Mouse (Mus musculus): Measurements from ENCODE around the gene Zfp846. TPM values are rescaled to one million over a fixed set of nuclear protein-coding genes. Genes with fewer than 3 reads are reported as not detected.

Gene Zfp846
- polyA plus RNA-seq, 1 experiment from 2014 or later = 44.7 TPM

DNA sequence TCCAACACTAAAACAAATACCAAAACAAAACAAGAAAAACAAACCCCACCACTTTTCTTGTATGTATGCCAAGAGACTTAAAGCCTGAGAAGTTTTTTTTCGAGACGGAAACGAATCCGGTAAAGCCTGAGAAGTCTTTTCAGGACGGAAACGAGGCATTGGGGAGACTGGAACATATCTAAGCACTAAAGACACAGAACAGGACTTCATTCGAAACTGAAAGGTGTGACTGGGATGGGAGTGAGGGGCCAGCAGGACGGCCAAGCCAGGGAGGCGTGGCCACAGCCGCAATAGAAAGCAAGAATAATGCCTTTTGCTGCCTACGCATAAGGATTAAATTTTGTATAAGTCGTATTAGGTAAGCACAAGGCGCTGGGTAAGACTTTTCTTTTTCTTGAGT is 62.7 kb downstream of the Zfp846 start:
- Histone ChIP-seq H3K9ac (peak overlapping the region; percentile 84), H3K4me2 (replicated peaks) (peak overlapping the region; percentile 98), H3K36me3 (replicated peaks; ENCODE audit: control insufficient read depth, insufficient read depth) (peaks cover 38% of the 10 kb centered on the region), H3K9me3 (ENCODE audit: control insufficient read depth, low read length) (no peaks in the 10 kb centered on the region), H3K27ac (peak overlapping the region; percentile 89), H3K4me3 (replicated peaks; ENCODE audit: low read length) (peak overlapping the region; percentile 79), H3K27me3 (ENCODE audit: control insufficient read depth, insufficient read depth, low read length) (no peaks in the 10 kb centered on the region), H3K4me1 (replicated peaks; ENCODE audit: control insufficient read depth, insufficient read depth, low read length) (peaks cover 23% of the 10 kb centered on the region)
- no peak for ATAC-seq (ENCODE audit: low FRiP score)
- DNase-seq (ENCODE audit: low spot score) = no peak
- 12% methylated on average over 13 of the region's 13 CpGs for WGBS

GRCm38 (mm10) chr9:20644360-20645081 is 63.4 kb downstream of the Zfp846 start, which contains the start of gene Fbxl12:
Fbxl12 (minus strand) TSS chr9:20644767.
- Histone ChIP-seq H3K9me3 (ENCODE audit: control insufficient read depth, low read length) (no peaks in the 10 kb centered on the region), H3K27me3 (ENCODE audit: control insufficient read depth, insufficient read depth, low read length) (no peaks in the 10 kb centered on the region), H3K4me1 (replicated peaks; ENCODE audit: control insufficient read depth, insufficient read depth, low read length) (peaks cover 23% of the 10 kb centered on the region), H3K4me3 (replicated peaks; ENCODE audit: low read length) (peak within 1 kb of the TSS; percentile 79), H3K27ac (peak within 1 kb of the TSS; percentile 89), H3K36me3 (replicated peaks; ENCODE audit: control insufficient read depth, insufficient read depth) (peaks cover 37% of the 10 kb centered on the region), H3K9ac (peak within 1 kb of the TSS; percentile 84), H3K4me2 (replicated peaks) (peak within 1 kb of the TSS; percentile 98)
- DNase-seq (ENCODE audit: low spot score) = peak; percentile 88
- ATAC-seq (ENCODE audit: low FRiP score) = no peak
- under 1% methylated on average over 43 of the region's 43 CpGs for WGBS

GRCm38 (mm10) chr9:20645121-20645520 is 64.0 kb downstream of the Zfp846 start:
- Histone ChIP-seq H3K4me2 (replicated peaks) (peak overlapping the region; percentile 98), H3K36me3 (replicated peaks; ENCODE audit: control insufficient read depth, insufficient read depth) (peaks cover 34% of the 10 kb centered on the region), H3K9me3 (ENCODE audit: control insufficient read depth, low read length) (no peaks in the 10 kb centered on the region), H3K27ac (peak overlapping the region; percentile 79), H3K4me1 (replicated peaks; ENCODE audit: control insufficient read depth, insufficient read depth, low read length) (peaks cover 23% of the 10 kb centered on the region), H3K4me3 (replicated peaks; ENCODE audit: low read length) (peak overlapping the region; percentile 79), H3K9ac (peak overlapping the region; percentile 84), H3K27me3 (ENCODE audit: control insufficient read depth, insufficient read depth, low read length) (no peaks in the 10 kb centered on the region)
- ATAC-seq (ENCODE audit: low FRiP score) = no peak
- WGBS = 7% methylated on average over 17 of the region's 17 CpGs
- peak; percentile 27 for DNase-seq (ENCODE audit: low spot score)

- peak within 1 kb of the TSS; percentile 87 for H3K9ac ChIP-seq
- H3K4me3 ChIP-seq (replicated peaks; ENCODE audit: low read length) = peak within 1 kb of the TSS; percentile 97
- under 1% methylated on average over 45 of the region's 45 CpGs for WGBS
- peak within 1 kb of the TSS; percentile 76 for H3K4me2 ChIP-seq (replicated peaks)
- peak; percentile 97 for DNase-seq (ENCODE audit: low spot score)
- no peaks in the 10 kb centered on the region for H3K27me3 ChIP-seq (ENCODE audit: control insufficient read depth, insufficient read depth, low read length)
- no peaks in the 10 kb centered on the region for H3K9me3 ChIP-seq (ENCODE audit: control insufficient read depth, low read length)
- peaks cover 21% of the 10 kb centered on the region for H3K4me1 ChIP-seq (replicated peaks; ENCODE audit: control insufficient read depth, insufficient read depth, low read length)
- H3K36me3 ChIP-seq (replicated peaks; ENCODE audit: control insufficient read depth, insufficient read depth) = peaks cover 46% of the 10 kb centered on the region
- peak within 1 kb of the TSS; percentile 69 for H3K27ac ChIP-seq
- peak; percentile 99 for ATAC-seq (ENCODE audit: low FRiP score)
Measured at GRCm38 (mm10) chr9:20651602-20652259, 70.6 kb downstream of the Zfp846 start, which contains the start of gene Pin1. Pin1 (plus strand) TSS chr9:20652095.

DNA sequence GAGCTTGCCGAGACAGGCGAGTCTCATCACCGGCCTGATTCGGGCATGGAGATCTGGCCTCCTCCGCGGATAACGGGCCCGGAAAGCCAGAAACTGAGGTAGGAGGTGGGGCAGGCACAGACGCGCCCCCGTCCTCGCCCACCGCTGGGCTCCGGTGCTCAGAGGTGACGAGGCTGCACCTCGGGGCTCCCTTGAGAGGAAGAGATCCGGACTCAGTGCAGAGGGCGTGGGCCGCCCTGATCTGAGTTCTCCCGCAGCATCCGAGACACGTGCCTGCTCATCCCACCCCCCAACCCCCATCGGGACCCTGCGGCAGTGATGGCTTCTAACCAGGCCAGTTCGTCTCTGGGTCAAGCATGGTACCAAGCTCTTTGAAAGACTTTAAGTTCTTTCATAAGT is 71.2 kb downstream of the Zfp846 start:
- peak overlapping the region; percentile 69; the same call in 1 of the 2 replicates for H3K27ac ChIP-seq

GRCm38 (mm10) chr9:20653859-20654258 is 72.8 kb downstream of the Zfp846 start:
- Histone ChIP-seq H3K36me3 (replicated peaks; ENCODE audit: control insufficient read depth, insufficient read depth) (peaks cover 47% of the 10 kb centered on the region), H3K27me3 (ENCODE audit: control insufficient read depth, insufficient read depth, low read length) (no peaks in the 10 kb centered on the region), H3K27ac (no peak overlapping the region), H3K4me1 (replicated peaks; ENCODE audit: control insufficient read depth, insufficient read depth, low read length) (peaks cover 21% of the 10 kb centered on the region), H3K9ac (no peak overlapping the region), H3K4me3 (replicated peaks; ENCODE audit: low read length) (no peak overlapping the region), H3K4me2 (replicated peaks) (0 out of 2 replicates have a peak overlapping the region, but pooled peaks have one; percentile 76), H3K9me3 (ENCODE audit: control insufficient read depth, low read length) (no peaks in the 10 kb centered on the region)
- ATAC-seq (ENCODE audit: low FRiP score) = no peak
- no peak for DNase-seq (ENCODE audit: low spot score)
- WGBS = 93% methylated on average over 3 of the region's 3 CpGs

More for the DNA sequence above, 71.2 kb downstream of the Zfp846 start:
- H3K9ac ChIP-seq = peak overlapping the region; percentile 87
- under 1% methylated on average over 25 of the region's 25 CpGs for WGBS
- peak overlapping the region; percentile 97 for H3K4me3 ChIP-seq (replicated peaks; ENCODE audit: low read length)
- ATAC-seq (ENCODE audit: low FRiP score) = no peak; the same call in 1 of the 2 replicates
- no peaks in the 10 kb centered on the region for H3K27me3 ChIP-seq (ENCODE audit: control insufficient read depth, insufficient read depth, low read length)
- DNase-seq (ENCODE audit: low spot score) = no peak
- H3K9me3 ChIP-seq (ENCODE audit: control insufficient read depth, low read length) = no peaks in the 10 kb centered on the region
- H3K4me2 ChIP-seq (replicated peaks) = peak overlapping the region; percentile 76
- peaks cover 21% of the 10 kb centered on the region for H3K4me1 ChIP-seq (replicated peaks; ENCODE audit: control insufficient read depth, insufficient read depth, low read length)
- H3K36me3 ChIP-seq (replicated peaks; ENCODE audit: control insufficient read depth, insufficient read depth) = peaks cover 47% of the 10 kb centered on the region

Other genes with a start within 250 kb of the Zfp846 start
- gene Olfr18, start 245.2 kb upstream of the Zfp846 start, polyA plus RNA-seq (2014; fragmentation: Nextera tagmentation; extraction: Ambion mirVana) = not detected in 2 replicates
- gene Zfp560, start 196.1 kb upstream of the Zfp846 start, polyA plus RNA-seq (2014; fragmentation: Nextera tagmentation; extraction: Ambion mirVana) = 40.5 and 44.3 TPM in 2 replicates
- gene Zfp26, start 121.1 kb upstream of the Zfp846 start, polyA plus RNA-seq (2014; fragmentation: Nextera tagmentation; extraction: Ambion mirVana) = 21.9 and 25.5 TPM in 2 replicates
- gene Zfp426, start 88.5 kb upstream of the Zfp846 start, polyA plus RNA-seq (2014; fragmentation: Nextera tagmentation; extraction: Ambion mirVana) = 37.3 and 39.4 TPM in 2 replicates
- gene Zfp266, start 59.9 kb upstream of the Zfp846 start, polyA plus RNA-seq (2014; fragmentation: Nextera tagmentation; extraction: Ambion mirVana) = 90.6 and 92.2 TPM in 2 replicates
- gene Ubl5, start 61.6 kb downstream of the Zfp846 start, polyA plus RNA-seq (2014; fragmentation: Nextera tagmentation; extraction: Ambion mirVana) = 414 and 480 TPM in 2 replicates
- gene Fbxl12, start 63.5 kb downstream of the Zfp846 start, polyA plus RNA-seq (2014; fragmentation: Nextera tagmentation; extraction: Ambion mirVana) = 10.2 and 10.5 TPM in 2 replicates
- 64.5 and 64.6 TPM in 2 replicates for gene Pin1, start 70.8 kb downstream of the Zfp846 start, polyA plus RNA-seq (2014; fragmentation: Nextera tagmentation; extraction: Ambion mirVana)
- gene Olfm2, start 165.1 kb downstream of the Zfp846 start, polyA plus RNA-seq (2014; fragmentation: Nextera tagmentation; extraction: Ambion mirVana) = 185 and 207 TPM in 2 replicates
- gene Col5a3, start 233.8 kb downstream of the Zfp846 start, polyA plus RNA-seq (2014; fragmentation: Nextera tagmentation; extraction: Ambion mirVana) = 0.66 and 0.74 TPM in 2 replicates
- gene Rdh8, start 237.2 kb downstream of the Zfp846 start, polyA plus RNA-seq (2014; fragmentation: Nextera tagmentation; extraction: Ambion mirVana) = not detected in 2 replicates

Measured in hindbrain, embryonic 14.5 days (tissue).